Mouse (Mus musculus) spleen, adult 2 months (tissue): ENCODE data around the gene Fstl5.

Experiments
- CTCF ChIP-seq: fragments of 200-500 bp; IDR thresholded peaks from 2 replicates; pipeline ENCODE4 v1.5.1; 2011; ENCODE audit warnings: mild to moderate bottlenecking, inconsistent platforms; ENCODE audit not compliant: insufficient read depth, insufficient read length, insufficient replicate concordance; ENCODE audit errors: extremely low read depth
- POLR2A ChIP-seq: fragments of 200-500 bp; IDR thresholded peaks from 2 replicates; pipeline ENCODE4 v1.6.1; 2011; ENCODE audit warnings: low read depth, low read length, inconsistent platforms

DNA sequence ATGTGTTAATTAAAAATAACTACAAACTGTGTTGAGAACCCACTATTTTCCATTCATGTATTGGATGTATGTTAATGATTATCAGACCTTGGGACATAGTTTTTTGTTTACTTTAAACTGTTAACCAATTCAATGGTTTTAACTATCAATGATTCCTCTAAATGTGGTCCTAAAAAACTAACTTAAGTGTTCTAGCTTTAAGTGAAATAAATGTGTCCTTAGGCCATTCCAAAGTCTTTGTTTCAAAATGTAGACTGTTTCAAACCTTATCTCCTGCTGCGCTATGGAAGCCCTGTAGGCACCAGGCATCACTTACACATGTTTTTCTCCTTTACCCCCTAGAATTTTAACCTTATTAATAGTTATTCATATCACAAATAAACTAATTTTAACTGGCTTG is 546.0 kb downstream of the Fstl5 start:
- no peak for TF ChIP-seq CTCF
- TF ChIP-seq POLR2A = no peak
